Mouse (Mus musculus) granulocyte monocyte progenitor cell, adult 5-6 weeks (primary cell): ENCODE data around the gene Slc7a8. TPM values are rescaled to one million over a fixed set of nuclear protein-coding genes. Genes with fewer than 3 reads are reported as not detected.

Experiments used
- ATAC-seq: replicated peaks from 2 replicates; pipeline ENCODE4 v1.8.0; 2016; ENCODE audit warnings: mild to moderate bottlenecking, moderate TSS enrichment, inconsistent platforms; ENCODE audit not compliant: poor library complexity, severe bottlenecking
- total RNA-seq, 2 experiments: library from RNA; stranded (forward) in 1 of 2; stranded (reverse) in 1 of 2; fragments of 200-712, 200-1000 nt in 1 of 2; fragments of >200 nt in 1 of 2; fragmentation: Nextera tagmentation in 1 of 2; gene quantifications; 2 replicates each; pipeline ENCODE4 v1.2.3; 2014 to 2017

Gene Slc7a8
- total RNA-seq, 2 experiments from 2014 or later = 3.2 to 7.6 TPM

GRCm38 (mm10) chr14:54709054-54709453 is 72.7 kb downstream of the Slc7a8 start:
- ATAC-seq = no peak

- peak; percentile 72 for ATAC-seq
Observed at GRCm38 (mm10) chr14:54706589-54707320, 75.0 kb downstream of the Slc7a8 start.

GRCm38 (mm10) chr14:54705844-54706243 is 75.9 kb downstream of the Slc7a8 start:
- peak; percentile 66 for ATAC-seq

GRCm38 (mm10) chr14:54703207-54703606 is 78.5 kb downstream of the Slc7a8 start:
- 0 out of 2 replicates have a peak, but pooled peaks have one; percentile 13 for ATAC-seq

- ATAC-seq = peak; percentile 51
Observed at GRCm38 (mm10) chr14:54701298-54701697, 80.4 kb downstream of the Slc7a8 start.

- no peak for ATAC-seq
Observed at GRCm38 (mm10) chr14:54699586-54699985, 82.2 kb downstream of the Slc7a8 start.

GRCm38 (mm10) chr14:54698733-54699132 is 83.0 kb downstream of the Slc7a8 start, which contains the start of gene Gm29776:
Gene Gm29776 (minus strand): TSS chr14:54698833.
- no peak for ATAC-seq

GRCm38 (mm10) chr14:54696752-54697151 is 85.0 kb downstream of the Slc7a8 start:
- no peak for ATAC-seq

GRCm38 (mm10) chr14:54695042-54695441 is 86.7 kb downstream of the Slc7a8 start:
- peak; percentile 20; the same call in 1 of the 2 replicates for ATAC-seq

- no peak for ATAC-seq
Observed at GRCm38 (mm10) chr14:54687251-54687650, 94.5 kb downstream of the Slc7a8 start.

GRCm38 (mm10) chr14:54686522-54687143 is 95.1 kb downstream of the Slc7a8 start, which contains the start of gene Acin1:
Gene Acin1 (minus strand): TSS chr14:54686931.
- ATAC-seq = peak; percentile 79

GRCm38 (mm10) chr14:54686063-54686521 is 95.7 kb downstream of the Slc7a8 start, which contains the start of gene 1700123O20Rik:
Gene 1700123O20Rik (plus strand): TSS chr14:54686216.
- peak; percentile 69 for ATAC-seq

- peak; percentile 26 for ATAC-seq
Observed at GRCm38 (mm10) chr14:54685471-54685870, 96.3 kb downstream of the Slc7a8 start.

- no peak for ATAC-seq
Observed at GRCm38 (mm10) chr14:54682396-54682795, 99.3 kb downstream of the Slc7a8 start.

GRCm38 (mm10) chr14:54678657-54679304 is 103.0 kb downstream of the Slc7a8 start:
- no peak for ATAC-seq

- no peak for ATAC-seq
Observed at GRCm38 (mm10) chr14:54676290-54676689, 105.5 kb downstream of the Slc7a8 start.

GRCm38 (mm10) chr14:54674317-54674716 is 107.4 kb downstream of the Slc7a8 start:
- ATAC-seq = no peak
